Mouse (Mus musculus): ENCODE data around the gene Gm49358. TPM values are rescaled to one million over a fixed set of nuclear protein-coding genes. Genes with fewer than 3 reads are reported as not detected.

The Gm49358 gene
- polyA plus RNA-seq, 1 experiment from 2014 or later: not detected

- peak within 1 kb of the TSS; percentile 65 for H3K4me3 ChIP-seq (replicated peaks)
- H3K9ac ChIP-seq (replicated peaks): peak within 1 kb of the TSS; percentile 68
- H3K36me3 ChIP-seq: no peaks in the 10 kb centered on the region
- 1% methylated on average over 44 of the region's 44 CpGs for WGBS
- peak; percentile 93 for ATAC-seq (ENCODE audit: insufficient number of reproducible peaks, insufficient read depth, low FRiP score, low TSS enrichment, low read depth)
- no peaks in the 10 kb centered on the region for H3K9me3 ChIP-seq
- 0 out of 2 replicates have a peak within 1 kb of the TSS, but pooled peaks have one; percentile 14 for H3K27ac ChIP-seq
- H3K4me1 ChIP-seq (replicated peaks): peaks cover 37% of the 10 kb centered on the region
- H3K27me3 ChIP-seq: peaks cover 26% of the 10 kb centered on the region
- H3K4me2 ChIP-seq: peak within 1 kb of the TSS; percentile 94
Observed at GRCm38 (mm10) chr10:86778398-86779116, 14.8 kb downstream of the Gm49358 start, which contains the start of gene Nt5dc3. TSS of gene Nt5dc3 (plus strand) at chr10:86779005.

GRCm38 (mm10) chr10:86779117-86779755 is 15.5 kb downstream of the Gm49358 start:
- Histone ChIP-seq H3K4me3 (replicated peaks) (peak overlapping the region; percentile 65), H3K9me3 (no peaks in the 10 kb centered on the region), H3K4me1 (replicated peaks) (peaks cover 37% of the 10 kb centered on the region), H3K4me2 (peak overlapping the region; percentile 94), H3K9ac (replicated peaks) (peak overlapping the region; percentile 68), H3K36me3 (no peaks in the 10 kb centered on the region), H3K27me3 (peaks cover 26% of the 10 kb centered on the region), H3K27ac (0 out of 2 replicates have a peak overlapping the region, but pooled peaks have one; percentile 14)
- peak; percentile 0; the same call in 1 of the 2 replicates for ATAC-seq (ENCODE audit: insufficient number of reproducible peaks, insufficient read depth, low FRiP score, low TSS enrichment, low read depth)
- under 1% methylated on average over 58 of the region's 58 CpGs for WGBS

- ATAC-seq (ENCODE audit: insufficient number of reproducible peaks, insufficient read depth, low FRiP score, low TSS enrichment, low read depth): no peak
- H3K27me3 ChIP-seq: peaks cover 26% of the 10 kb centered on the region
- no peaks in the 10 kb centered on the region for H3K9me3 ChIP-seq
- H3K4me1 ChIP-seq (replicated peaks): peaks cover 37% of the 10 kb centered on the region
- peak overlapping the region; percentile 65 for H3K4me3 ChIP-seq (replicated peaks)
- peak overlapping the region; percentile 94 for H3K4me2 ChIP-seq
- H3K36me3 ChIP-seq: no peaks in the 10 kb centered on the region
- peak overlapping the region; percentile 68 for H3K9ac ChIP-seq (replicated peaks)
- no peak overlapping the region for H3K27ac ChIP-seq
- 20% methylated on average over 12 of the region's 12 CpGs for WGBS
Observed at GRCm38 (mm10) chr10:86779816-86780500, 16.2 kb downstream of the Gm49358 start.

GRCm38 (mm10) chr10:86781641-86782040 is 17.9 kb downstream of the Gm49358 start:
- no peaks in the 10 kb centered on the region for H3K9me3 ChIP-seq
- no peaks in the 10 kb centered on the region for H3K36me3 ChIP-seq
- no peak overlapping the region for H3K4me2 ChIP-seq
- H3K4me3 ChIP-seq (replicated peaks): no peak overlapping the region
- no peak overlapping the region for H3K9ac ChIP-seq (replicated peaks)
- 37% methylated on average over 5 of the region's 5 CpGs for WGBS
- H3K4me1 ChIP-seq (replicated peaks): peaks cover 35% of the 10 kb centered on the region
- H3K27ac ChIP-seq: no peak overlapping the region
- peaks cover 26% of the 10 kb centered on the region for H3K27me3 ChIP-seq
- ATAC-seq (ENCODE audit: insufficient number of reproducible peaks, insufficient read depth, low FRiP score, low TSS enrichment, low read depth): no peak

GRCm38 (mm10) chr10:86782656-86783055 is 18.9 kb downstream of the Gm49358 start:
- 60% methylated on average over 5 of the region's 5 CpGs for WGBS

GRCm38 (mm10) chr10:86783561-86783960 is 19.8 kb downstream of the Gm49358 start:
- no peak overlapping the region for H3K27ac ChIP-seq
- no peak overlapping the region for H3K4me2 ChIP-seq
- H3K4me1 ChIP-seq (replicated peaks): peaks cover 30% of the 10 kb centered on the region
- H3K4me3 ChIP-seq (replicated peaks): no peak overlapping the region
- 85% methylated on average over 5 of the region's 5 CpGs for WGBS
- peaks cover 20% of the 10 kb centered on the region for H3K27me3 ChIP-seq
- no peak for ATAC-seq (ENCODE audit: insufficient number of reproducible peaks, insufficient read depth, low FRiP score, low TSS enrichment, low read depth)
- no peaks in the 10 kb centered on the region for H3K36me3 ChIP-seq
- H3K9me3 ChIP-seq: no peaks in the 10 kb centered on the region
- H3K9ac ChIP-seq (replicated peaks): no peak overlapping the region

More at GRCm38 (mm10) chr10:86782656-86783055, 18.9 kb downstream of the Gm49358 start:
- Histone ChIP-seq H3K4me2 (no peak overlapping the region), H3K4me3 (replicated peaks) (no peak overlapping the region), H3K9me3 (no peaks in the 10 kb centered on the region), H3K36me3 (no peaks in the 10 kb centered on the region), H3K9ac (replicated peaks) (no peak overlapping the region), H3K27me3 (peaks cover 25% of the 10 kb centered on the region), H3K27ac (no peak overlapping the region), H3K4me1 (replicated peaks) (peaks cover 30% of the 10 kb centered on the region)
- no peak for ATAC-seq (ENCODE audit: insufficient number of reproducible peaks, insufficient read depth, low FRiP score, low TSS enrichment, low read depth)

GRCm38 (mm10) chr10:86784126-86784675 is 20.4 kb downstream of the Gm49358 start:
- Histone ChIP-seq H3K9ac (replicated peaks) (no peak overlapping the region), H3K9me3 (no peaks in the 10 kb centered on the region), H3K4me1 (replicated peaks) (peaks cover 30% of the 10 kb centered on the region), H3K36me3 (no peaks in the 10 kb centered on the region), H3K4me2 (no peak overlapping the region), H3K27ac (no peak overlapping the region), H3K27me3 (peaks cover 19% of the 10 kb centered on the region), H3K4me3 (replicated peaks) (no peak overlapping the region)
- 88% methylated on average over 5 of the region's 5 CpGs for WGBS
- no peak for ATAC-seq (ENCODE audit: insufficient number of reproducible peaks, insufficient read depth, low FRiP score, low TSS enrichment, low read depth)

- no peak overlapping the region for H3K9ac ChIP-seq (replicated peaks)
- H3K4me1 ChIP-seq (replicated peaks): peaks cover 20% of the 10 kb centered on the region
- H3K27ac ChIP-seq: no peak overlapping the region
- H3K9me3 ChIP-seq: no peaks in the 10 kb centered on the region
- 76% methylated on average over 2 of the region's 2 CpGs for whole genome bisulfite sequencing
- no peaks in the 10 kb centered on the region for H3K36me3 ChIP-seq
- peaks cover 7% of the 10 kb centered on the region; the same call in 1 of the 2 replicates for H3K27me3 ChIP-seq
- H3K4me3 ChIP-seq (replicated peaks): no peak overlapping the region
- no peak for ATAC-seq (ENCODE audit: insufficient number of reproducible peaks, insufficient read depth, low FRiP score, low TSS enrichment, low read depth)
- H3K4me2 ChIP-seq: no peak overlapping the region
Observed at GRCm38 (mm10) chr10:86785396-86785795, 21.6 kb downstream of the Gm49358 start.

GRCm38 (mm10) chr10:86786083-86786482 is 22.3 kb downstream of the Gm49358 start:
- ATAC-seq (ENCODE audit: insufficient number of reproducible peaks, insufficient read depth, low FRiP score, low TSS enrichment, low read depth): no peak
- Histone ChIP-seq H3K4me2 (no peak overlapping the region), H3K27ac (no peak overlapping the region), H3K4me3 (replicated peaks) (no peak overlapping the region), H3K36me3 (no peaks in the 10 kb centered on the region), H3K9me3 (no peaks in the 10 kb centered on the region), H3K9ac (replicated peaks) (no peak overlapping the region), H3K4me1 (replicated peaks) (peaks cover 20% of the 10 kb centered on the region), H3K27me3 (peaks cover 1% of the 10 kb centered on the region; the same call in 1 of the 2 replicates)
- WGBS: 90% methylated on average over 5 of the region's 5 CpGs

- Histone ChIP-seq H3K27me3 (no peaks in the 10 kb centered on the region), H3K27ac (0 out of 2 replicates have a peak overlapping the region, but pooled peaks have one; percentile 29), H3K4me3 (replicated peaks) (no peak overlapping the region), H3K4me1 (replicated peaks) (peaks cover 7% of the 10 kb centered on the region), H3K36me3 (no peaks in the 10 kb centered on the region), H3K9ac (replicated peaks) (no peak overlapping the region), H3K9me3 (no peaks in the 10 kb centered on the region), H3K4me2 (no peak overlapping the region)
- 57% methylated on average over 5 of the region's 5 CpGs for WGBS
- ATAC-seq (ENCODE audit: insufficient number of reproducible peaks, insufficient read depth, low FRiP score, low TSS enrichment, low read depth): no peak
Observed at GRCm38 (mm10) chr10:86788193-86788592, 24.4 kb downstream of the Gm49358 start.
